Mouse (Mus musculus) hindbrain, postnatal 0 days (tissue): Measurements from ENCODE around the gene Tie1. TPM values are rescaled to one million over a fixed set of nuclear protein-coding genes. Genes with fewer than 3 reads are reported as not detected.
A peak's percentile ranks its signal among the peaks of the same experiment; 100 is the strongest.

ENCODE experiments used
- ATAC-seq: fragments of 200-750 bp; cut with Nextera tagmentation; 2 replicates; pipeline ENCODE4 v1.8.0; 2017; ENCODE audit warnings: mild to moderate bottlenecking, moderate TSS enrichment, moderate library complexity
- DNase-seq: peaks from one replicate; pipeline ENCODE4 v3.0.0-alpha.2; 2015; ENCODE audit warnings: low spot score
- H3K27ac ChIP-seq: fragments of 300-500 bp; sonication (generic); 2 replicates; pipeline ENCODE4 v1.5.1; 2014; ENCODE audit warnings: mild to moderate bottlenecking
- H3K27me3 ChIP-seq: fragments of 300-500 bp; sonication (generic); 2 replicates; pipeline ENCODE4 v1.6.1; 2014; ENCODE audit warnings: low read length, mixed read lengths; ENCODE audit not compliant: insufficient read depth
- H3K36me3 ChIP-seq: fragments of 300-500 bp; sonication (generic); 2 replicates; pipeline ENCODE4 v1.6.1; 2014; ENCODE audit warnings: low read length, mixed read lengths; ENCODE audit not compliant: insufficient read depth
- H3K4me1 ChIP-seq: fragments of 300-500 bp; sonication (generic); 2 replicates; pipeline ENCODE4 v1.6.1; 2014; ENCODE audit warnings: antibody characterized with exemption, low read length, mixed read lengths; ENCODE audit not compliant: insufficient read depth
- H3K4me2 ChIP-seq: fragments of 300-500 bp; sonication (generic); 2 replicates; pipeline ENCODE4 v1.6.1; 2014; ENCODE audit warnings: low read depth, mild to moderate bottlenecking, low read length, moderate library complexity, mixed read lengths
- H3K4me3 ChIP-seq: fragments of 300-500 bp; sonication (generic); 2 replicates; pipeline ENCODE4 v1.5.1; 2014; ENCODE audit warnings: low read length
- H3K9ac ChIP-seq: fragments of 300-500 bp; sonication (generic); replicated peaks from 2 replicates; pipeline ENCODE4 v1.6.1; 2014; ENCODE audit warnings: mild to moderate bottlenecking, low read length, moderate library complexity, mixed read lengths
- H3K9me3 ChIP-seq: fragments of 300-500 bp; sonication (generic); 2 replicates; pipeline ENCODE4 v1.6.1; 2016; ENCODE audit warnings: low read length, mixed read lengths
- CTCF ChIP-seq: IDR thresholded peaks from 2 replicates; pipeline ENCODE4 v1.5.1; 2016; ENCODE audit warnings: antibody characterized with exemption, control low read depth, low read depth
- WGBS: fragments of 180-500 bp; shearing (Covaris S2); extraction: QIAGEN DNeasy Blood & Tissue Kit; methylation state at CpG from one replicate; pipeline ENCODE4 v1.1.7; 2014; 5-methylcytosine and 5-hydroxymethylcytosine counted together
- polyA plus RNA-seq: library from polyadenylated mRNA; unstranded; fragments of >200 nt; fragmentation: Nextera tagmentation; extraction: Ambion mirVana; gene quantifications from 2 replicates; pipeline ENCODE4 v1.2.1, GENCODE M21; 2015
- total RNA-seq: library from RNA; depleted of rRNA; stranded (reverse); fragments of >200 nt; gene quantifications from 2 replicates; pipeline ENCODE4 v1.2.3, GENCODE M21; 2014

Gene Tie1
- total and polyA plus RNA-seq, 2 experiments from 2014 or later = 11.6 to 15.9 TPM

GRCm38 (mm10) chr4:118527335-118527681 is 37.4 kb upstream of the Tie1 start:
- ATAC-seq (no peak), DNase-seq (no peak)
- Histone ChIP-seq H3K4me3 (no peak overlapping the region), H3K4me1 (no peaks in the 10 kb centered on the region), H3K27ac (no peak overlapping the region), H3K4me2 (no peak overlapping the region), H3K36me3 (no peaks in the 10 kb centered on the region), H3K9me3 (no peaks in the 10 kb centered on the region), H3K9ac (no peak overlapping the region), H3K27me3 (no peaks in the 10 kb centered on the region)
- no peak for TF ChIP-seq CTCF
- 47% methylated on average over 5 of the region's 5 CpGs for WGBS

- H3K4me2 ChIP-seq = no peak within 1 kb of the TSS
- H3K36me3 ChIP-seq = no peaks in the 10 kb centered on the region
- H3K9ac ChIP-seq = no peak within 1 kb of the TSS
- no peaks in the 10 kb centered on the region for H3K9me3 ChIP-seq
- ATAC-seq (no peak), DNase-seq (no peak)
- 46% methylated on average over 17 of the region's 17 CpGs for WGBS
- H3K4me3 ChIP-seq = no peak within 1 kb of the TSS
- no peaks in the 10 kb centered on the region for H3K4me1 ChIP-seq
- H3K27ac ChIP-seq = no peak within 1 kb of the TSS
- TF ChIP-seq CTCF = no peak
- H3K27me3 ChIP-seq = no peaks in the 10 kb centered on the region
Measured at GRCm38 (mm10) chr4:118526408-118527334, 36.8 kb upstream of the Tie1 start, which contains the start of gene 2610528J11Rik. Gene 2610528J11Rik (plus strand): TSS chr4:118526999.

- Histone ChIP-seq H3K9ac (no peak overlapping the region), H3K36me3 (no peaks in the 10 kb centered on the region), H3K27me3 (no peaks in the 10 kb centered on the region), H3K4me2 (no peak overlapping the region), H3K4me1 (no peaks in the 10 kb centered on the region), H3K9me3 (no peaks in the 10 kb centered on the region), H3K4me3 (no peak overlapping the region), H3K27ac (no peak overlapping the region)
- DNase-seq = no peak
- ATAC-seq = no peak
- TF ChIP-seq CTCF = no peak
- WGBS = 80% methylated on average over 3 of the region's 3 CpGs
Measured at GRCm38 (mm10) chr4:118525779-118526178, 35.9 kb upstream of the Tie1 start.

- H3K36me3 ChIP-seq = no peaks in the 10 kb centered on the region
- H3K27ac ChIP-seq = no peak overlapping the region
- H3K4me3 ChIP-seq = no peak overlapping the region
- no peak overlapping the region for H3K4me2 ChIP-seq
- TF ChIP-seq CTCF = no peak
- WGBS = 46% methylated on average over 7 of the region's 7 CpGs
- no peaks in the 10 kb centered on the region for H3K4me1 ChIP-seq
- no peak overlapping the region for H3K9ac ChIP-seq
- DNase-seq (peak; percentile 19), ATAC-seq (no peak)
- no peaks in the 10 kb centered on the region for H3K9me3 ChIP-seq
- H3K27me3 ChIP-seq = no peaks in the 10 kb centered on the region
Measured at GRCm38 (mm10) chr4:118523976-118524375, 34.1 kb upstream of the Tie1 start.

DNA sequence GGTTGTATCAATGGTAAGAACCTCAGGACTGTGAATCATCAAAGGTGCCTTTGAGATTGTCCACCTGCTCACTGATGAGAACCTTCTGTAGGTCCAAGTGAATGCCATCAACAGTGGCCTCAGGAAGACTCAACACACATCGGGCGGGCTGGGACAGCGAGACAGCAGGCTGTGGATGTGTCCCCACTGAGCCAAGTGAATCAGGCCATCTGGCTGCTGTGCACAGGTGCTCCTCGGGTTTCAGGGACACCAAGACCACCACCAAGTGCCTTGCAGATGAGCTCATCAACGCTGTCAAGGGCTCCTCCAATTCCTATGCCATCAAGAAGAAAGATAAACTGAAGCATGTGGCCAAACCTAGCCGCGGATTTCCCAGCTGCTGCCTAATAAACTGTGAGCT is 32.4 kb upstream of the Tie1 start:
- 86% methylated on average over 7 of the region's 7 CpGs for WGBS
- Histone ChIP-seq H3K9me3 (no peaks in the 10 kb centered on the region), H3K4me1 (peaks cover 1% of the 10 kb centered on the region; the same call in 1 of the 2 replicates), H3K27ac (no peak overlapping the region), H3K4me3 (no peak overlapping the region), H3K36me3 (no peaks in the 10 kb centered on the region), H3K27me3 (no peaks in the 10 kb centered on the region), H3K9ac (no peak overlapping the region), H3K4me2 (no peak overlapping the region)
- ATAC-seq (no peak), DNase-seq (no peak)
- no peak for TF ChIP-seq CTCF

- no peak for ATAC-seq
- Histone ChIP-seq H3K9me3 (no peaks in the 10 kb centered on the region), H3K27ac (no peak overlapping the region), H3K27me3 (no peaks in the 10 kb centered on the region), H3K9ac (no peak overlapping the region), H3K4me2 (no peak overlapping the region), H3K4me1 (peaks cover 5% of the 10 kb centered on the region; the same call in 1 of the 2 replicates), H3K36me3 (no peaks in the 10 kb centered on the region), H3K4me3 (no peak overlapping the region)
- DNase-seq = no peak
- no peak for TF ChIP-seq CTCF
- 64% methylated on average over 5 of the region's 5 CpGs for WGBS
Measured at GRCm38 (mm10) chr4:118518208-118518607, 28.3 kb upstream of the Tie1 start.
